7 mouse cellular contexts compared by ENCODE assay signal in the genomic region with DNA sequence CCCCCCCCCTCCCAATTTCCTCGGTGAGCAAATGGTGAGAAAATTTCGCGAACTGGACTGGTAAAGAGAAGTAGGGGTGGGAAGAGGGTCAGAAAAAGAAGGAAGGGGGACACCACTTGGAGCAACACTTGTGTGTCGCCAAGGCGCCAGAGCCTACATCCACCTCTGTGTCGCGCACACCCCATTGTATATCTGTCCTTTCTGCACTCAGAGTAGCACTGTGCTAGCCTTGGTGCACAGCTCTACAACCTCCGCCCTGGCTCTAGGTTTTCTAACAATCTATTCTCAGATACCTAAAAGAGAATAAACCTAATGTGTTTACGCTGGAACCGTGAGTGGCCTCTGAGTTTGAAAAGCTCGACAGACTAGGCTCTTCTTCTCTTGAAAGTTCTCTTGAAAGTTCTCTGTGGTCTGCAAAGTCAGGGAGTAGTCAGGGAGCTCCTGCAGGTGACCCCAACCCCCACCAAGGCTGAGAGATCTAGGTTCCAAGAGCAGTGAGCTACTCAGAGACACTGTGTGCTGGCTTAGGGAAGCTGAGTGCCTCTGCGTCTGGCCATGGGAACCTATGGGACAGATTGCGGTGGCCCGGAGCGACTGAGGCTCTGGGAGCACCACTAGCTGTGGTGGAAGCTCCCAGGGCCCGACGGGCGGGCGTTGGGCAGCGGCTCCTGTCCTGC. TPM values are rescaled to one million over a fixed set of nuclear protein-coding genes. Genes with fewer than 3 reads are reported as not detected.
A peak's percentile ranks its signal among the peaks of the same experiment; 100 is the strongest.
DNase-seq lines count a peak whose midpoint lies in the region; ATAC-seq and TF ChIP-seq lines count a peak whose summit lies in the region.

No protein-coding gene starts in this region.

- peak overlapping the region; percentile 81 for H3K27ac ChIP-seq in heart, postnatal 0 days (ENCODE audit: low read depth)
- no peak overlapping the region for H3K27ac ChIP-seq in liver, embryonic 16.5 days (ENCODE audit: low read length)

- no peak for TF ChIP-seq CTCF in brain, embryonic 14.5 days (IDR thresholded peaks at IDR 0.05; ENCODE audit: borderline replicate concordance, extremely low read depth, insufficient read depth, insufficient read length)
- TF ChIP-seq CTCF in heart, postnatal 0 days (IDR thresholded peaks at IDR 0.05; ENCODE audit: low read depth) = no peak

- H3K4me3 ChIP-seq in heart, postnatal 0 days (ENCODE audit: low read depth, low read length) = peak overlapping the region; percentile 53
- H3K4me3 ChIP-seq in liver, embryonic 16.5 days (ENCODE audit: low read depth, low read length) = peak overlapping the region; percentile 35

- H3K4me2 ChIP-seq in heart, postnatal 0 days (ENCODE audit: low read depth, low read length) = peak overlapping the region; percentile 64
- peak overlapping the region; percentile 61 for H3K4me2 ChIP-seq in liver, embryonic 16.5 days (ENCODE audit: low read depth, low read length)

- peak; percentile 37 for ATAC-seq in heart, postnatal 0 days (ENCODE audit: insufficient read depth, low read depth)
- ATAC-seq in liver, embryonic 16.5 days (ENCODE audit: low read depth) = 0 out of 2 replicates have a peak, but pooled peaks have one; percentile 9

- peaks cover 9% of the 10 kb centered on the region; the same call in 1 of the 2 replicates for H3K4me1 ChIP-seq in heart, postnatal 0 days (ENCODE audit: control insufficient read depth, insufficient read depth)
- no peaks in the 10 kb centered on the region for H3K4me1 ChIP-seq in liver, embryonic 16.5 days (ENCODE audit: control insufficient read depth, low read depth, low read length)

- peak overlapping the region; percentile 28; the same call in 1 of the 2 replicates for H3K9ac ChIP-seq in heart, postnatal 0 days (replicated peaks; ENCODE audit: low read depth, low read length)
- no peak overlapping the region for H3K9ac ChIP-seq in liver, embryonic 16.5 days (ENCODE audit: low read depth, low read length)

- WGBS in heart, postnatal 0 days = 14% methylated on average over 20 of the region's 20 CpGs
- WGBS in liver, embryonic 16.5 days (ENCODE audit: insufficient replicate concordance) = 12% methylated on average over 20 of the region's 20 CpGs

- no peak for TF ChIP-seq POLR2A in brain, embryonic 14.5 days (IDR thresholded peaks at IDR 0.05; ENCODE audit: borderline replicate concordance, extremely low read depth, insufficient read depth, insufficient read length, poor library complexity, severe bottlenecking)

- peak; percentile 7 for DNase-seq in ES-CJ7 (ENCODE audit: low read depth, low spot score)
- peak; percentile 12 for DNase-seq in brain, embryonic 14.5 days (ENCODE audit: low read depth)
- no peak for DNase-seq in heart, postnatal 0 days (ENCODE audit: low spot score)
- no peak for DNase-seq in spleen, postnatal 10 days (ENCODE audit: low spot score in 2 of 2)
- DNase-seq in left cerebral cortex, adult 18-20 months (ENCODE audit: low spot score in 2 of 2) = no peak
- no peak for DNase-seq in adrenal gland, adult 18-20 months (ENCODE audit: low spot score in 2 of 2)

- TF ChIP-seq EP300 in heart, postnatal 0 days (IDR thresholded peaks at IDR 0.05; ENCODE audit: low read depth) = no peak

- peaks cover 35% of the 10 kb centered on the region for H3K27me3 ChIP-seq in heart, postnatal 0 days (ENCODE audit: control insufficient read depth, insufficient read depth, low read length)
- H3K27me3 ChIP-seq in liver, embryonic 16.5 days (ENCODE audit: control insufficient read depth, insufficient read depth, low read depth, low read length) = peaks cover 27% of the 10 kb centered on the region

- H3K36me3 ChIP-seq in heart, postnatal 0 days (replicated peaks; ENCODE audit: control insufficient read depth, insufficient read depth, low read length) = no peaks in the 10 kb centered on the region
- H3K36me3 ChIP-seq in liver, embryonic 16.5 days (ENCODE audit: control insufficient read depth, insufficient read depth) = no peaks in the 10 kb centered on the region

- H3K9me3 ChIP-seq in heart, postnatal 0 days (replicated peaks; ENCODE audit: control insufficient read depth, low read length) = no peaks in the 10 kb centered on the region
- no peaks in the 10 kb centered on the region for H3K9me3 ChIP-seq in liver, embryonic 16.5 days (replicated peaks; ENCODE audit: control insufficient read depth, low read length)

RNA-seq across cellular contexts. Expression of a gene that starts 0.5 kb away (rescaled TPM):
- 0.96 and 2.1 TPM in 2 replicates for polyA plus RNA-seq in brain, embryonic 14.5 days (2012; rRNA removed)
- total RNA-seq in heart, postnatal 0 days (2014; rRNA removed; ENCODE audit: low replicate concordance) = 8.9 and 26.6 TPM in 2 replicates
- polyA plus RNA-seq in heart, postnatal 0 days (2015; fragmentation: Nextera tagmentation; extraction: Ambion mirVana) = 9.3 and 9.4 TPM in 2 replicates
- 0.15 and 0.40 TPM in 2 replicates for polyA plus RNA-seq in liver, embryonic 16.5 days (2015; fragmentation: Nextera tagmentation; extraction: Ambion mirVana)
- not detected for total RNA-seq in left cerebral cortex, adult 18-20 months (2021)
- 1 to 10 TPM in 1 of 2 experiments, under 1 TPM in 1; 0.56 to 2.1 TPM for total RNA-seq in adrenal gland, adult 18-20 months (2021)

Comparison
In these comparisons a context has a peak if more than half of its experiments do, and no peak if none do; other contexts are left out.
1. DNase-seq: peak in ES-CJ7 (single experiment) and brain, embryonic 14.5 days (single experiment); none in heart, postnatal 0 days (single experiment), spleen, postnatal 10 days (0 of 2), left cerebral cortex, adult 18-20 months (0 of 2) and adrenal gland, adult 18-20 months (0 of 2).